Mouse (Mus musculus): Measurements from ENCODE around the gene Ddx23. TPM values are rescaled to one million over a fixed set of nuclear protein-coding genes. Genes with fewer than 3 reads are reported as not detected.
A peak's percentile ranks its signal among the peaks of the same experiment; 100 is the strongest.

Gene Ddx23
- polyA plus RNA-seq (2015; fragmentation: Nextera tagmentation; extraction: Ambion mirVana): 34.5 and 35.5 TPM in 2 replicates

DNA sequence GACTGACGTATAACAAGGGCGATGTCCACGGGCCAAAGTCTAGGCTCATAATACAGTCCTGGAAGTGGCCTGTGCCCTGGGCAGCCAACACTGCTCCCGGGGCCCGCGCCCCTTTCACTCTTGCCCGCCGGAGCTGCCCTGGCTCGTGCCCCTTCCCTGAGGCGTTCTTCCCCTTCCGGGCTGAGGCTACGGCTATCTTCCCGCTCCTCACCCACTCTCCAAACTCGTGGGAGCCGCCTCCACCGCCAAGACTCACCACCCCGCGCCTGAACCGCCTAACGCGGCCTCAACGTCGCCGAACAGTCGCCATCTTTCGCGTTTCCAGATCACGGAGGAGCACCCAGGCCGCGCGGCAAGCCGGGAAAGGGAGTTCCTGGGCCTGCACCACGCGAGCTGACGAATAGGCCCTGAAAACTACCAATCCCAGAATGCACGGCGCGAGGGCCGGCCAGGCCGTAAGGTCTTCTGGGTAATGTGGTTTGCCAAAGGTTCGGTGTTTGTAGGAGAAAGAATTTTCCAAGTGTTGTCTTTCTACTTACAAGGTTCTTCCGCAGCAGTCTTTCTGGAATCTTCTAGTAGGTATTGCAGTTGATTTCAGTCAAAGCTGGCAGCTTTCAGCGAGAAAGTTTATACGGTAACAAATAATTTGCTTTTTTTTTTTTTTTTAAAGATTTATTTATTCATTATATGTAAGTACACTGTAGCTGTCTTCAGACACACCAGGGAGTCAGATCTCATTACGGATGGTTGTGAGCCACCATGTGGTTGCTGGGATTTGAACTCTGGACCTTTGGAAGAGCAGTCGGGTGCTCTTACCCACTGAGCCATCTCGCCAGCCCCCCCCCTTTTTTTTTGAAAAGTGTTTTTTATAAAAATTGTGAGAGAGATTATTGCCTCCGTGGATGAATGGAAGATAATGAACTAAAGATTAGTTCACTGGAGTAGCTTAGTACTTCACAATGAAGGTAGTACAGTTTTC lies at the start of gene Ddx23:
Gene Ddx23 (minus strand): TSS at position 328 of the 979 bp plus-strand sequence.
- Histone ChIP-seq H3K4me3 (peak within 1 kb of the TSS; percentile 85), H3K9ac (peak within 1 kb of the TSS; percentile 95), H3K4me1 (peaks cover 16% of the 10 kb centered on the region), H3K27ac (peak within 1 kb of the TSS; percentile 88), H3K4me2 (replicated peaks) (peak within 1 kb of the TSS; percentile 78), H3K27me3 (no peaks in the 10 kb centered on the region), H3K9me3 (no peaks in the 10 kb centered on the region), H3K36me3 (peaks cover 27% of the 10 kb centered on the region)
- peak; percentile 95 for ATAC-seq (ENCODE audit: low FRiP score, low read depth)
- 4% methylated on average over 48 of the region's 48 CpGs for WGBS

DNA sequence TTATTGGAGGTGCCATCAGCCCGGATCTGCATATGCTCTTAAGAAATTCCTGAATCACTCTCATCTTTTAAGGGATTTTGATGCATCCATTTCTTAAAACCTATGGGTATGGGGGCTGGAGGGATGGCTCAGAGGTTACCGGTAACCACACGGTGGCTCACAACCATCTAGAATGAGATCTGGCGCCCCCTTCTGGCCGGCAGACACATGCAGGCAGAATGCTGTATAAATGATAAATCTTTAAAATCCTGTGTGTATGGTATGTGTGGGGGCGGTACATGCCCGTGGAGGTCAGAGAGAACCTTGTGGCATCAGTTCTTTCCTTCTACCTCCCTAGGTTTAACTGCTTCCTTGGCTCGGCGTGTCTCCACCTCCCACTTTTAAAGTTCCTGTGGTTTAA lies 47.7 kb upstream of the Ddx23 start:
- WGBS: 16% methylated on average over 9 of the region's 9 CpGs

DNA sequence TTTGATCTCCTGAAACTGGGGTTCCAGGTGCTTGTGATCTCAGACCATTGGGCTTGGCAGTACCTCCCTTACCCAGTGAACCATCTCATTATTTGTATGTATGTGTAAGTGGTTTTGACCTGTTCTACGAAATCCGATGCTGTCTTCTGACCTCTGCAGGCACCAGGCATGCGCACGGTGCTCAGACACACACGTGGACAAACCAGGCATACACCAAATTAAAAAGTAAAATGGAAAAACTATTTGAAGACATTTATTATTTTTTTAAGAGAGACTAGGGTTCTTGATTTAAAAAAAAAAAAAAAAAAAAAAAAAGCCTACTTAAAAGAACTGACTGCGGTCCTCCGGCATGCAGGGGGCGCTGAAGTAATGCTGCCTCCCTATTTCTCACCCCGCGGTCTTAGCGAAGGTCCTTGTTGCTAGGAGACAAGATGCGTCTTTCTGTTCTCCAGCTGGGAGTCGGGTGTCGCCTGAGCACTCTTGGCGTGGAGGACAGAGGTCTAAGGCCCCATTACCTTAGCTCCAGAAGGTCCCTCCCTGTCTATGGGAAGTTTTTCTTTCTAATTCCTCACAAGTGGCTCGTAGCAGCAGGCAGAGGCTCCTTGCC lies 45.2 kb upstream of the Ddx23 start, which contains the start of gene Ccdc65:
Gene Ccdc65 (plus strand): TSS at position 442 of the 607 bp plus-strand sequence.
- WGBS: 18% methylated on average over 16 of the region's 16 CpGs
- Histone ChIP-seq H3K4me2 (replicated peaks) (peak within 1 kb of the TSS; percentile 68), H3K9me3 (no peaks in the 10 kb centered on the region), H3K9ac (peak within 1 kb of the TSS; percentile 48), H3K27me3 (peaks cover 39% of the 10 kb centered on the region), H3K36me3 (no peaks in the 10 kb centered on the region), H3K4me1 (no peaks in the 10 kb centered on the region), H3K4me3 (peak within 1 kb of the TSS; percentile 44), H3K27ac (no peak within 1 kb of the TSS)
- ATAC-seq (ENCODE audit: low FRiP score, low read depth): no peak; the same call in 1 of the 2 replicates

More for the DNA sequence above, 47.7 kb upstream of the Ddx23 start:
- Histone ChIP-seq H3K9ac (no peak overlapping the region), H3K4me2 (replicated peaks) (no peak overlapping the region), H3K27me3 (peaks cover 19% of the 10 kb centered on the region), H3K9me3 (no peaks in the 10 kb centered on the region), H3K36me3 (no peaks in the 10 kb centered on the region), H3K27ac (no peak overlapping the region), H3K4me3 (no peak overlapping the region), H3K4me1 (no peaks in the 10 kb centered on the region)
- ATAC-seq (ENCODE audit: low FRiP score, low read depth): no peak

DNA sequence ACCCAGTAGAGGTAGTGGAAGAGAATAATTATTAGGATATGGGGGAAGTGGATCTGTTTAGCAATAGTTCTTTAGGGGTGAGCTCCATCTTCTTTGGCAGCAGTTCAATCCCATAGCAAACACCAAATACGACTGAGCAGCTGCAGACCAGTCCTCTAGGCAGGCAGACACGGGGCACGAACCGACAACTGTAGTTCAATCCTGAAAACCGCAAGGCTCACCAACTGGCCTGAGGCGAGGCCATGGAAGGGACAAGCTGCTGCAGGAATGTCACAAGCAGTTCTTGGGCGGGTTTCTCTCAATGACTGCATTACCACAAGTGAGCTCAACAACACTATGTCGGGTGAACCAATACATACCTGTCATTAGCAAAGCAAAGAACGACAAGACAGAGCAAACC lies 41.6 kb upstream of the Ddx23 start:
- Histone ChIP-seq H3K36me3 (no peaks in the 10 kb centered on the region), H3K27me3 (peaks cover 72% of the 10 kb centered on the region), H3K4me3 (no peak overlapping the region), H3K4me1 (peaks cover 6% of the 10 kb centered on the region), H3K9me3 (no peaks in the 10 kb centered on the region), H3K27ac (no peak overlapping the region), H3K4me2 (replicated peaks) (no peak overlapping the region), H3K9ac (no peak overlapping the region)
- WGBS: 63% methylated on average over 9 of the region's 9 CpGs
- ATAC-seq (ENCODE audit: low FRiP score, low read depth): no peak

DNA sequence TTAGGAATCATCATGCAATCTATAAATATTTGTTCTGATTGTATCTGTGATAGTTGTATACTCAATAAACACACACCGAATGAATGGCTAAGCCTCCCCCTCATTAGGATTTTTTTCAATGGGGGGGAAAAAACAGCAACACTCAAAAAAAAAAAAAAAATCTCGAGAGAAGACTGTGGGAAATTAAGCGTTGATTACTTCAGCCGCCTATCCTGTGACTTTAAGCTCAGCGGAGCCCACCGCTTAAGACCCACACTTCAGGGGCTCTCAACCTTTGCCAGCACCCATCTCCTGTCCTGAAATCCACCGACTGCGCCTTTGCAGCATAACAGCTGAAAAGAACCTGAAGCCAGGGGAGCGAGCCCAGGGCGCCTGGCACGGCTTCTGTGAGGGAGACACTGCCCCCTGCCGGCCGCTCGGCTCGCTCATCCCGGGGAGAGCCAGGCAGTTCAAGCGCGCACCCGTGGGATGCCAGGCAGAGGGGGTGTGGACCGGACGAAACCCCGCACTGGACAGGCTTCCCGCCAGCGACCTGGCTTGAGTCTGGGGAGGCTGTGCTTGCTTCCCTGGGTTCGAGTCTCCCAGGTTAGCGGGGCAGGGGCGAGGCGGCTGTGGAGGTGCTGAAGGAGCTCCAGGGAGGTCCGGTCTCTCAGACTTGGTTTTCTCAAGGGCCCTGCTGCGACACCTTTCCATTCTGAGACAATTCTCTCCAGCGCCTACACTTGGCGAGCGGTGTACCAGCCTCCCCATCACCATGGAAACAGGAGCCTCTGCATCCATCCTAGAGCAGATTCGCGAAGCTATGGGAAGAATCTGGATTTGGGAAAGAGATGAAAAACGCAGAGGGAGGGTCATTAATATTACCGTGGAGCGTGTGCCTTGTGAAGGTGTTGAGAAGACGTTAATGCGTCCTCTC lies 36.8 kb upstream of the Ddx23 start:
- Histone ChIP-seq H3K4me1 (peaks cover 8% of the 10 kb centered on the region), H3K27ac (no peak overlapping the region), H3K9me3 (no peaks in the 10 kb centered on the region), H3K27me3 (peaks cover 56% of the 10 kb centered on the region), H3K4me3 (peak overlapping the region; percentile 37), H3K9ac (peak overlapping the region; percentile 56; the same call in 1 of the 2 replicates), H3K4me2 (replicated peaks) (peak overlapping the region; percentile 68), H3K36me3 (no peaks in the 10 kb centered on the region)
- ATAC-seq (ENCODE audit: low FRiP score, low read depth): peak; percentile 76
- 5% methylated on average over 40 of the region's 40 CpGs for WGBS

DNA sequence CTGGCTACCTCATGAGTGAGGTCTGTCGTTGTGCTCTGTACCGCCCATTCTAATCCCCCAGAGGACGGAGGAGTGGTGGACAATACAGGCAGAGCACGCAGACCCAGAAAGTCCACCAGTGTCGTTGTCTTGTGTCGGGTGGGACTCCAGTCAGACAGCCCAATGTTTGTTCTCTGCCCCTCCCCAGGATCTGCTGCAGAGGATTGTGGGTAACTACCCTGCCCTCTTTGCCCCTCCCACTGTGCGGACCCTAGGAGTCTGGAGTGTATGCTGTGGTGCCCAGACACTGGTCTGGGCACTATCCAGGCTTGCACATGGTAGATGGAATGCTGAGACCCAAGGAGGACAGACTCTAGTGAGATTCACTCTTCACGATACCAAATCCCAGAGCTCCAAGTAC lies 33.5 kb upstream of the Ddx23 start:
- Histone ChIP-seq H3K9ac (no peak overlapping the region), H3K4me3 (no peak overlapping the region), H3K27ac (no peak overlapping the region), H3K27me3 (peaks cover 32% of the 10 kb centered on the region), H3K4me1 (peaks cover 23% of the 10 kb centered on the region), H3K9me3 (no peaks in the 10 kb centered on the region), H3K4me2 (replicated peaks) (0 out of 2 replicates have a peak overlapping the region, but pooled peaks have one; percentile 5), H3K36me3 (no peaks in the 10 kb centered on the region)
- ATAC-seq (ENCODE audit: low FRiP score, low read depth): no peak
- 64% methylated on average over 8 of the region's 8 CpGs for WGBS

DNA sequence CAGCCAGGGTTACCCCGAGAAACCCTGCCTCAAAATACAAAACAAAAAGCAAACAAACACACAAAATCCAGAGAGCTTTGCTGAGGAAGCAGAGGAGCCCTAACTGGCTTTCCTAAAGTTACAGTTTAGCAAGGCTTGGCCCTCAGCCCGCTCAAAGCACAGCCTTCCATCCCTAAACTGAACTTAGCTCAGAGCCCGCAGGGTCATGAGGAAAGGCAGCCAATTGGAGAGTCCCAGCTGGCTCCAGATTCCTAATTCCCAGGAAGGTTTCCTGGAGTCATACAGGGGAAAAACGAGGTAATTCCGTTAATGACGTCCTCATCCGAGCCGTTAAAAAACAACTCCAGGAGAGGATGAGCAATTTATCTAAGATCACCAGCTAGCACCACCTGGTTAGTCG lies 33.0 kb upstream of the Ddx23 start:
- Histone ChIP-seq H3K9me3 (no peaks in the 10 kb centered on the region), H3K27ac (no peak overlapping the region), H3K36me3 (no peaks in the 10 kb centered on the region), H3K4me1 (peaks cover 23% of the 10 kb centered on the region), H3K27me3 (peaks cover 27% of the 10 kb centered on the region), H3K4me3 (no peak overlapping the region), H3K4me2 (replicated peaks) (0 out of 2 replicates have a peak overlapping the region, but pooled peaks have one; percentile 5), H3K9ac (no peak overlapping the region)
- ATAC-seq (ENCODE audit: low FRiP score, low read depth): no peak
- 35% methylated on average over 9 of the region's 9 CpGs for WGBS

DNA sequence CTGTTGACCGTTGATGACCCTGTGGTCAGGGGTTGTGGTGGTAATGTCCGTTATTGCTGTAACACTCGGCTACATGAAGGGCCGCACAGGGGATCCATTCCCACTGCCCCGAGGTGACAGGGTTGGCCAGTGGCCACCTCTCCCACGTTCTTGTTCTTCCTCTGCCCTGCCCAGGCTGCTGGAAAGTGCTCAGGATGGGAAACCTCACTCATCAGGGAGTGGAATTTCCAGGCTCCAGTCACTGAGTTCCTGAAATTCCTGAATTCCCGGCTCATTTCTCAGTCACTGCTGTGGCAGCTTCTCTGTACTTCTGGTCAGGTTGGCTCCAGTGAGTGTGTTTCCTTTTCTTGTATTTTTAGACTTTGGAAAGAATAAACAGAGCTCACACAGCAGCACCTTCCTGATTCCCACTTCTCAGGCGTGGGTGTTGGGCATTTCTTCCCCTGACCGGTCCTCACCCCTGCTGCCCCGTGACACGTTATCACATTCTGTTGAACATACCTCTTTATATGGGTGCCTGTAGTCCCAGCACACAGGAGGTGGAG lies 29.5 kb upstream of the Ddx23 start:
- Histone ChIP-seq H3K4me2 (replicated peaks) (no peak overlapping the region), H3K4me1 (peaks cover 15% of the 10 kb centered on the region), H3K27me3 (peaks cover 9% of the 10 kb centered on the region; the same call in 1 of the 2 replicates), H3K4me3 (no peak overlapping the region), H3K36me3 (no peaks in the 10 kb centered on the region), H3K27ac (0 out of 2 replicates have a peak overlapping the region, but pooled peaks have one; percentile 22), H3K9ac (0 out of 2 replicates have a peak overlapping the region, but pooled peaks have one; percentile 13), H3K9me3 (no peaks in the 10 kb centered on the region)
- peak; percentile 73 for ATAC-seq (ENCODE audit: low FRiP score, low read depth)
- WGBS: 47% methylated on average over 11 of the region's 11 CpGs

DNA sequence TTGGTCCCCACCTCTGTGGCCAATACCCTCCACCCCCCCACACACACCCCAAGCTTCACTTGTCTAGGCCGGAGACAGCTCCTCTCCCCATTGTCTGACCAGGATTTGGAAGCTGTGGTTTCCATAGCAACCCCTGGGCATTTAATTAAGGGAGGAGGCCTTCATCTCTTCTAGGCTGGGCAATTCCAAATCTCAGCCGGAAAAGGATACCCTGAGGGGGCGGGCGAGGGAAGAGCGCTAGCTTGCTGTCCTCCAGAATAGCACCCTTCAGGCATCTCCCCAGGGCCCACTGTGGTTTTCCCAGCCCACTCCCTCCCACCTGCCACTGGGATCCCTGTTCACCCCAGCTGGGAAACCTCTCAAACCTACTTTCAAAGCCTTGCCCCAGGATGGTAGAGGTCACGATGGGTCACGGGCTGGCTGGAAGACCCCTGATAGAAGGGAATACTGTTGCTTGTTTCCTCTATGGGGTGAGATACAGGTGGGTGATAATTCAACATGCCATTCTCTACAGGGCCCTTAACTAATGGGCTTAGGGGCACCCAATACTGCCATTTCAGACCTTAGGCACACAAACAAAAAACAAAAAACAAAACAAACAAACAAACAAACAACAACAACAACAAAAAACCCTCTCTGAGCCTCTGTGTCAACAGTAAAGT lies 28.9 kb upstream of the Ddx23 start:
- WGBS: 49% methylated on average over 7 of the region's 7 CpGs
- ATAC-seq (ENCODE audit: low FRiP score, low read depth): no peak
- Histone ChIP-seq H3K9me3 (no peaks in the 10 kb centered on the region), H3K4me1 (peaks cover 15% of the 10 kb centered on the region), H3K36me3 (no peaks in the 10 kb centered on the region), H3K27ac (0 out of 2 replicates have a peak overlapping the region, but pooled peaks have one; percentile 22), H3K4me3 (no peak overlapping the region), H3K9ac (no peak overlapping the region), H3K4me2 (replicated peaks) (no peak overlapping the region), H3K27me3 (peaks cover 9% of the 10 kb centered on the region; the same call in 1 of the 2 replicates)

DNA sequence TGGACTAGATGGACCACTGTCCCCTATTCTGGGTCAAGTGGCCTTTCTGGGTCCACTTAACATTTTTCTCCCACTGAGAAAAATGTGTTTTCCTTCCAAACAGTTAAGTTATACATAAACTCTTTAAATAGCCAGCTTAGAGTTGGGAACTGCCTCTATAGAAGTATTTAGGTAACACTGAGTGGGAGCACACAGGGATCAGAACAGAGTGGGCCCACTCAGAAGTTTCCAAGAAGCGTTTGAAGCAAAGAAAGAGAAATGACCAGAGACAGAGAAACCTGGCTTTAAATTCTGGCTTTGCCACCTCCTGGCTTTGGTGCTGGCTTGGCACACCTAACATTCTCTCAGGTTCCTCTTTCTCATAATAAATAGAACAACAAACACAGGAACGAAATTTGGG lies 27.0 kb upstream of the Ddx23 start:
- 82% methylated on average over 2 of the region's 2 CpGs for WGBS
- H3K4me2 ChIP-seq (replicated peaks): no peak overlapping the region
- no peak overlapping the region for H3K4me3 ChIP-seq

DNA sequence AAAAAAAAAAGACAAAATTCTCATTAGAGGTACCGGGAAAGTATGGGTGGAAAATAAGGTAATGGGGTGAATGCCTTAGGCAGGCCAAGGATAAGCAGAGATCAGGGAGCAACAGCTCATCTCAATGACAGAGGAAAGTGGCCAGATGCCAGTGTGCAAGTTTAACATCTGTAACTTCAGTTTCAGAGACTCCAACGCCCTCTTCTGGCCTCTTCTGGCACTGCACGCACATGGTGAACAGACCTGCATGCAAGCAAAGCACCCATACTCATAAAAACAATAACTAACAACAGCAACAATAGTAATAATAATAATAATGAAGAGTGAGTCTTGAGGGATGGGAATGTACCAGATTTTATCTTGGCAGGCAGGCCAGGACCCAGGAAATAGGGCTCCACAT lies 23.2 kb upstream of the Ddx23 start:
- no peaks in the 10 kb centered on the region for H3K36me3 ChIP-seq
- WGBS: 63% methylated on average over 3 of the region's 3 CpGs
- H3K9ac ChIP-seq: no peak overlapping the region

More for the DNA sequence above, 27.0 kb upstream of the Ddx23 start:
- no peak overlapping the region for H3K27ac ChIP-seq
- H3K27me3 ChIP-seq: peaks cover 3% of the 10 kb centered on the region; the same call in 1 of the 2 replicates
- H3K4me1 ChIP-seq: peaks cover 15% of the 10 kb centered on the region
- H3K36me3 ChIP-seq: no peaks in the 10 kb centered on the region
- no peaks in the 10 kb centered on the region for H3K9me3 ChIP-seq
- no peak for ATAC-seq (ENCODE audit: low FRiP score, low read depth)
- no peak overlapping the region for H3K9ac ChIP-seq

More for the DNA sequence above, 23.2 kb upstream of the Ddx23 start:
- Histone ChIP-seq H3K4me3 (no peak overlapping the region), H3K4me2 (replicated peaks) (no peak overlapping the region), H3K4me1 (no peaks in the 10 kb centered on the region), H3K9me3 (no peaks in the 10 kb centered on the region), H3K27ac (no peak overlapping the region), H3K27me3 (peaks cover 15% of the 10 kb centered on the region)
- ATAC-seq (ENCODE audit: low FRiP score, low read depth): no peak
